Mouse (Mus musculus) cerebellum, adult 18-20 months (tissue): ENCODE results near the gene Phox2a.

Experiments used
- DNase-seq, 2 experiments: peaks; one replicate each; pipeline ENCODE4 v3.0.0; 2021

The Phox2a gene

GRCm38 (mm10) chr7:101837606-101838471 is 19.7 kb downstream of the Phox2a start, which contains the start of gene Inppl1:
Inppl1 (minus strand) TSS chr7:101838229.
- DNase-seq, result peak; percentile 89 to 94

GRCm38 (mm10) chr7:101844186-101844585 is 26.1 kb downstream of the Phox2a start:
- no peak for DNase-seq

GRCm38 (mm10) chr7:101847934-101848333 is 29.8 kb downstream of the Phox2a start:
- DNase-seq, result no peak

GRCm38 (mm10) chr7:101851689-101852088 is 33.6 kb downstream of the Phox2a start:
- no peak for DNase-seq

- no peak for DNase-seq
These were observed 34.7 kb downstream of the Phox2a start for GRCm38 (mm10) chr7:101852846-101853245.

GRCm38 (mm10) chr7:101853816-101854215 is 35.7 kb downstream of the Phox2a start:
- DNase-seq, result no peak

GRCm38 (mm10) chr7:101857094-101857493 is 39.0 kb downstream of the Phox2a start, which contains the start of gene Folr2:
Folr2 (minus strand) TSS chr7:101857194.
- no peak for DNase-seq

- DNase-seq, result no peak
These were observed 40.2 kb downstream of the Phox2a start for GRCm38 (mm10) chr7:101858362-101858761.

- no peak for DNase-seq
These were observed 42.9 kb downstream of the Phox2a start for GRCm38 (mm10) chr7:101860978-101861377.

- no peak for DNase-seq
These were observed 44.2 kb downstream of the Phox2a start for GRCm38 (mm10) chr7:101862291-101862690.

- DNase-seq, result no peak
These were observed 45.3 kb downstream of the Phox2a start, which contains the start of gene Anapc15 for GRCm38 (mm10) chr7:101863415-101863814. Anapc15 (plus strand) TSS chr7:101863715.

- no peak for DNase-seq
These were observed 48.6 kb downstream of the Phox2a start for GRCm38 (mm10) chr7:101866491-101867265.

GRCm38 (mm10) chr7:101867482-101867881 is 49.4 kb downstream of the Phox2a start:
- no peak for DNase-seq

GRCm38 (mm10) chr7:101868241-101869162 is 50.4 kb downstream of the Phox2a start:
- DNase-seq, result no peak

- no peak for DNase-seq
These were observed 51.0 kb downstream of the Phox2a start for GRCm38 (mm10) chr7:101869163-101869500.

- DNase-seq, result no peak
These were observed 52.5 kb downstream of the Phox2a start, which contains the start of gene Folr1 for GRCm38 (mm10) chr7:101870629-101871028. Folr1 (minus strand) TSS chr7:101870788.

- no peak for DNase-seq
These were observed 53.2 kb downstream of the Phox2a start for GRCm38 (mm10) chr7:101871296-101871695.
